Mouse (Mus musculus): ENCODE results near the gene Tprgl. TPM values are rescaled to one million over a fixed set of nuclear protein-coding genes. Genes with fewer than 3 reads are reported as not detected.

Gene Tprgl
- total and polyA plus RNA-seq, 3 experiments, result 49.3 to 163 (median 67.4) TPM

GRCm38 (mm10) chr4:154167053-154167452 lies 6.6 kb upstream of the Tprgl start:
- no peak overlapping the region for H3K4me3 ChIP-seq (ENCODE audit: control insufficient read depth in 1 of 2, insufficient read depth in 1 of 2, low read depth in 2 of 2, low read length in 2 of 2)
- TF ChIP-seq MAFK (IDR thresholded peaks at IDR 0.05; ENCODE audit: borderline replicate concordance, low read depth, low read length) (no peak), USF2 (IDR thresholded peaks at IDR 0.05; ENCODE audit: borderline replicate concordance in 1 of 2, insufficient read depth in 1 of 2, low read depth in 1 of 2, low read length in 2 of 2) (no peak), CTCF (IDR thresholded peaks at IDR 0.05 in 2 of 3, conservative IDR thresholded peaks at IDR 0.05 in 1 of 3; ENCODE audit: control insufficient read depth in 1 of 3, insufficient read depth in 1 of 3, low read depth in 2 of 3, low read length in 3 of 3, poor library complexity in 1 of 3, severe bottlenecking in 1 of 3) (peak; percentile 45 to 56 (median 52)), RAD21 (IDR thresholded peaks at IDR 0.05; ENCODE audit: low read depth, low read length) (peak; percentile 25), SMC3 (IDR thresholded peaks at IDR 0.05; ENCODE audit: low read depth, low read length) (peak; percentile 39; the same call in 1 of the 2 replicates), EP300 (IDR thresholded peaks at IDR 0.05; ENCODE audit: low read depth in 1 of 2, low read length in 2 of 2) (no peak), UBTF (IDR thresholded peaks at IDR 0.05; ENCODE audit: borderline replicate concordance, insufficient read depth, low read depth, low read length) (no peak), MEF2A (IDR thresholded peaks at IDR 0.05; ENCODE audit: extremely low read depth, insufficient replicate concordance, low read depth, low read length, poor library complexity, severe bottlenecking) (no peak)
- no peak overlapping the region for H3K27ac ChIP-seq (ENCODE audit: control insufficient read depth, low read depth, low read length)
- H3K9ac ChIP-seq (ENCODE audit: control insufficient read depth, low read depth, low read length, poor library complexity, severe bottlenecking), result no peak overlapping the region
- no peaks in the 10 kb centered on the region for H3K27me3 ChIP-seq (ENCODE audit: control insufficient read depth in 1 of 2, insufficient read depth in 2 of 2, low read length in 2 of 2)
- no peaks in the 10 kb centered on the region for H3K79me2 ChIP-seq (ENCODE audit: control insufficient read depth, insufficient read depth, low read length, poor library complexity)
- DNase-seq (ENCODE audit: low read depth, low spot score), result peak; percentile 33
- H3K4me1 ChIP-seq (ENCODE audit: control insufficient read depth in 1 of 2, insufficient read depth in 2 of 2, low read length in 2 of 2), result no peaks in the 10 kb centered on the region
- H3K36me3 ChIP-seq (ENCODE audit: control insufficient read depth in 1 of 2, insufficient read depth in 2 of 2, low read length in 2 of 2), result no peaks in the 10 kb centered on the region
- H3K9me3 ChIP-seq (replicated peaks; ENCODE audit: insufficient read depth, low read length), result no peaks in the 10 kb centered on the region

GRCm38 (mm10) chr4:154163296-154163695 lies 2.8 kb upstream of the Tprgl start:
- Histone ChIP-seq H3K36me3 (ENCODE audit: control insufficient read depth in 1 of 2, insufficient read depth in 2 of 2, low read length in 2 of 2) (peaks cover 2 to 6% of the 10 kb centered on the region in 2 experiments; a peak in 2 of 4 replicates), H3K4me1 (ENCODE audit: control insufficient read depth in 1 of 2, insufficient read depth in 2 of 2, low read length in 2 of 2) (peaks cover 0 to 4% of the 10 kb centered on the region in 2 experiments; a peak in 2 of 4 replicates), H3K4me3 (ENCODE audit: control insufficient read depth in 1 of 2, insufficient read depth in 1 of 2, low read depth in 2 of 2, low read length in 2 of 2) (no peak overlapping the region), H3K9ac (ENCODE audit: control insufficient read depth, low read depth, low read length, poor library complexity, severe bottlenecking) (no peak overlapping the region), H3K27me3 (ENCODE audit: control insufficient read depth in 1 of 2, insufficient read depth in 2 of 2, low read length in 2 of 2) (no peaks in the 10 kb centered on the region), H3K9me3 (replicated peaks; ENCODE audit: insufficient read depth, low read length) (no peaks in the 10 kb centered on the region), H3K27ac (ENCODE audit: control insufficient read depth, low read depth, low read length) (no peak overlapping the region), H3K79me2 (ENCODE audit: control insufficient read depth, insufficient read depth, low read length, poor library complexity) (peaks cover 3% of the 10 kb centered on the region)
- DNase-seq (ENCODE audit: low read depth, low spot score), result peak; percentile 63
- TF ChIP-seq USF2 (IDR thresholded peaks at IDR 0.05; ENCODE audit: borderline replicate concordance in 1 of 2, insufficient read depth in 1 of 2, low read depth in 1 of 2, low read length in 2 of 2) (no peak), CTCF (IDR thresholded peaks at IDR 0.05 in 2 of 3, conservative IDR thresholded peaks at IDR 0.05 in 1 of 3; ENCODE audit: control insufficient read depth in 1 of 3, insufficient read depth in 1 of 3, low read depth in 2 of 3, low read length in 3 of 3, poor library complexity in 1 of 3, severe bottlenecking in 1 of 3) (peak; percentile 74 to 82 (median 79)), RAD21 (IDR thresholded peaks at IDR 0.05; ENCODE audit: low read depth, low read length) (peak; percentile 61), ZC3H11A (IDR thresholded peaks at IDR 0.05; ENCODE audit: low read depth, low read length) (peak; percentile 20; the same call in 1 of the 2 replicates), MXI1 (IDR thresholded peaks at IDR 0.05; ENCODE audit: low read depth, low read length) (no peak), GATA1 (IDR thresholded peaks at IDR 0.05; ENCODE audit: low read depth, low read length) (no peak), ZMIZ1 (IDR thresholded peaks at IDR 0.05; ENCODE audit: low read depth, low read length) (no peak), SMC3 (IDR thresholded peaks at IDR 0.05; ENCODE audit: low read depth, low read length) (peak; percentile 70)
